Mouse (Mus musculus) WW6 (cell line): Measurements from ENCODE around the gene a.

Experiments used
- DNase-seq: peaks from one replicate; pipeline ENCODE4 v3.0.0-alpha.2; 2013; ENCODE audit warnings: low read depth, low spot score

Gene a

GRCm38 (mm10) chr2:154782856-154783650 is 8.1 kb upstream of the a start:
- no peak for DNase-seq

GRCm38 (mm10) chr2:154785284-154785683 is 5.9 kb upstream of the a start:
- no peak for DNase-seq

- DNase-seq = peak; percentile 45
Observed at GRCm38 (mm10) chr2:154786187-154786586, 5.0 kb upstream of the a start.

GRCm38 (mm10) chr2:154786776-154787175 is 4.4 kb upstream of the a start:
- no peak for DNase-seq

GRCm38 (mm10) chr2:154789381-154789780 is 1.8 kb upstream of the a start:
- DNase-seq = no peak

- no peak for DNase-seq
Observed at GRCm38 (mm10) chr2:154789977-154790655, 1.1 kb upstream of the a start.

- no peak for DNase-seq
Observed at GRCm38 (mm10) chr2:154791661-154792642, 750 bp downstream of the a start.

- no peak for DNase-seq
Observed at GRCm38 (mm10) chr2:154803372-154803771, 12.2 kb downstream of the a start.

GRCm38 (mm10) chr2:154803845-154804244 is 12.6 kb downstream of the a start:
- no peak for DNase-seq

- no peak for DNase-seq
Observed at GRCm38 (mm10) chr2:154807689-154808088, 16.5 kb downstream of the a start.

GRCm38 (mm10) chr2:154809107-154809762 is 18.0 kb downstream of the a start:
- DNase-seq = no peak

- DNase-seq = no peak
Observed at GRCm38 (mm10) chr2:154810821-154811220, 19.6 kb downstream of the a start.

- DNase-seq = no peak
Observed at GRCm38 (mm10) chr2:154813426-154813825, 22.2 kb downstream of the a start.

- no peak for DNase-seq
Observed at GRCm38 (mm10) chr2:154817089-154817488, 25.9 kb downstream of the a start.

GRCm38 (mm10) chr2:154817788-154818187 is 26.6 kb downstream of the a start:
- no peak for DNase-seq

- no peak for DNase-seq
Observed at GRCm38 (mm10) chr2:154818599-154818998, 27.4 kb downstream of the a start.

- no peak for DNase-seq
Observed at GRCm38 (mm10) chr2:154820346-154820745, 29.1 kb downstream of the a start.

- DNase-seq = no peak
Observed at GRCm38 (mm10) chr2:154826054-154826538, 34.9 kb downstream of the a start.

GRCm38 (mm10) chr2:154827521-154827920 is 36.3 kb downstream of the a start:
- no peak for DNase-seq

- no peak for DNase-seq
Observed at GRCm38 (mm10) chr2:154832471-154832870, 41.3 kb downstream of the a start.
